Mouse (Mus musculus): ENCODE results near the gene Zfp575.

Zfp575 gene

GRCm38 (mm10) chr7:24563191-24563836, 24.1 kb downstream of the Zfp575 start:
- in situ Hi-C loops (cut with MseI, MboI), result no loop called here

GRCm38 (mm10) chr7:24561450-24561849, 26.0 kb downstream of the Zfp575 start:
- in situ Hi-C loops (cut with MseI, MboI), result no loop called here

- in situ Hi-C loops (cut with MseI, MboI), result no loop called here
These were observed 31.7 kb downstream of the Zfp575 start for GRCm38 (mm10) chr7:24555786-24556185.

GRCm38 (mm10) chr7:24551985-24552759, 35.3 kb downstream of the Zfp575 start:
- in situ Hi-C loops (cut with MseI, MboI), result no loop called here

- in situ Hi-C loops (cut with MseI, MboI), result no loop called here
These were observed 39.9 kb downstream of the Zfp575 start for GRCm38 (mm10) chr7:24547534-24548036.

- in situ Hi-C loops (cut with MseI, MboI), result no loop called here
These were observed 40.6 kb downstream of the Zfp575 start for GRCm38 (mm10) chr7:24546634-24547389.

- in situ Hi-C loops (cut with MseI, MboI), result no loop called here
These were observed 41.3 kb downstream of the Zfp575 start, which contains the start of the genes Pinlyp and Xrcc1 for GRCm38 (mm10) chr7:24546068-24546614. Gene Pinlyp, minus strand, starts transcription at chr7:24546118. Gene Xrcc1, plus strand, starts transcription at chr7:24546289.

- in situ Hi-C loops (cut with MseI, MboI), result no loop called here
These were observed 42.9 kb downstream of the Zfp575 start for GRCm38 (mm10) chr7:24544506-24544905.

- in situ Hi-C loops (cut with MseI, MboI), result no loop called here
These were observed 47.8 kb downstream of the Zfp575 start for GRCm38 (mm10) chr7:24539686-24540085.

GRCm38 (mm10) chr7:24538701-24539100, 48.7 kb downstream of the Zfp575 start:
- in situ Hi-C loops (cut with MseI, MboI), result no loop called here

GRCm38 (mm10) chr7:24538154-24538553, 49.3 kb downstream of the Zfp575 start:
- in situ Hi-C loops (cut with MseI, MboI), result no loop called here

- in situ Hi-C loops (cut with MseI, MboI), result no loop called here
These were observed 49.9 kb downstream of the Zfp575 start for GRCm38 (mm10) chr7:24537591-24537990.

- in situ Hi-C loops (cut with MseI, MboI), result no loop called here
These were observed 50.4 kb downstream of the Zfp575 start for GRCm38 (mm10) chr7:24537081-24537480.

GRCm38 (mm10) chr7:24534301-24534700, 53.1 kb downstream of the Zfp575 start:
- in situ Hi-C loops (cut with MseI, MboI), result no loop called here
